Mouse (Mus musculus) embryonic fibroblast, embryonic 13.5 days (primary cell): ENCODE results near the gene Sptan1.

Experiments used
- CTCF ChIP-seq: IDR thresholded peaks from 2 replicates; pipeline ENCODE4 v1.5.1; 2011; ENCODE audit warnings: mild to moderate bottlenecking, control low read depth, low read length, moderate library complexity, borderline replicate concordance; ENCODE audit not compliant: insufficient read depth
- POLR2A ChIP-seq: IDR thresholded peaks from 2 replicates; pipeline ENCODE4 v1.6.1; 2011; ENCODE audit warnings: low read depth, mild to moderate bottlenecking, control low read depth, low read length, moderate library complexity

- no peak for TF ChIP-seq POLR2A
- no peak for TF ChIP-seq CTCF
These were observed 47.7 kb upstream of the Sptan1 start for GRCm38 (mm10) chr2:29917621-29918020.
